Comparison of ENCODE assay signal across 8 mouse cellular contexts in the genomic region with DNA sequence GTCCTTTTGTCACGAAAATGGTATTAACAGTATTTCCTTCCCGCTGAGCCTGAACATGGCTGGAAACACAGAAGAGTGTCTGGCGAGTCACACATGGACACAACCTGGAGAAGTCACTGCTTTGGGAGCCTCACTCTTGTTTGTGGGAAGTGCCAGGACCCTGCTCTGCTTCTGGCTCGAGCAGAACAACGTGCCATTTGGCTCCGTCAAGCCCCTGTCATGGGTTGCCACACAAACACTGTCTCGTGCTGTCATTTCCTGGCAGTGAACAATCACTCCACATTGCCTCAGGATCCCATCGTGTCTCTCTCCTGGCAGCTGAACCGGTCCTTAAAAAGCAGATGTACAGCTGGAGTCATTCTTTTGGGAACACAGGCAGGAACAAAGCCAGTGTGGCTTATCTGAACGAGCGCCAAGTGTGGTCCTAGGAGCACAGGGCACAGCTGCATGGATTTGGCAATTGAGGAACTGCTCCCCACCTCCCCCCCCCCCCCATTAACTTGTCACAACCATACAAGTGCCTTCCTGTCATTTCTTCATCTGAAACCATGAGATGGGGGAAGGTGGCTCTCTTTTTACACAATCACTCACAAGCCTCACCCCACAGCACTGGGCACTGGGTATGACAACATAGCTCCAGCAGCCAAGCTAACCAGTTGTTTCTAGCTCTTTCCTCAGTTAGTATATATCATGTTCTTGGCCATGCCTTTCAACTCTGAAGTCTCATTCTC. TPM values are rescaled to one million over a fixed set of nuclear protein-coding genes. Genes with fewer than 3 reads are reported as not detected.
DNase-seq lines count a peak whose midpoint lies in the region; ATAC-seq lines count a peak whose summit lies in the region.

No protein-coding gene starts in this region.

- ATAC-seq in hindbrain, embryonic 13.5 days (ENCODE audit: low FRiP score), result peak; percentile 47

- peak overlapping the region; percentile 35 for H3K4me3 ChIP-seq in hindbrain, embryonic 13.5 days

- peaks cover 47% of the 10 kb centered on the region for H3K4me1 ChIP-seq in hindbrain, embryonic 13.5 days (replicated peaks)

- H3K36me3 ChIP-seq in hindbrain, embryonic 13.5 days, result peaks cover 2% of the 10 kb centered on the region; the same call in 1 of the 2 replicates

- H3K4me2 ChIP-seq in hindbrain, embryonic 13.5 days, result peak overlapping the region; percentile 62

- H3K9me3 ChIP-seq in hindbrain, embryonic 13.5 days, result no peaks in the 10 kb centered on the region

- no peaks in the 10 kb centered on the region for H3K27me3 ChIP-seq in hindbrain, embryonic 13.5 days

- peak overlapping the region; percentile 100 for H3K27ac ChIP-seq in hindbrain, embryonic 13.5 days

- H3K9ac ChIP-seq in hindbrain, embryonic 13.5 days, result peak overlapping the region; percentile 73

- WGBS in hindbrain, embryonic 13.5 days, result 5% methylated on average over 11 of the region's 11 CpGs

- peak; percentile 29 for DNase-seq in R1 (ENCODE audit: low read depth, low spot score)
- peak; percentile 62 to 66 for DNase-seq in cerebellum, postnatal 25 days
- DNase-seq in frontal cortex, postnatal 36 days (ENCODE audit: low spot score in 2 of 2), result peak; percentile 32 to 41
- peak; percentile 31 to 33 for DNase-seq in layer of hippocampus, postnatal 25 days (ENCODE audit: extremely low spot score in 1 of 2, low spot score in 1 of 2)
- DNase-seq in lung, postnatal 14 days, result peak; percentile 72
- peak; percentile 32 for DNase-seq in retina, embryonic 14.5 days (ENCODE audit: low spot score)
- DNase-seq in yolk sac, embryonic 10.5 days (ENCODE audit: low spot score), result peak; percentile 42

RNA-seq across cellular contexts. Expression of gene Sde2, which starts 2.3 kb away (rescaled TPM):
- 29.6 and 31.6 TPM in 2 replicates for polyA plus RNA-seq in hindbrain, embryonic 13.5 days (2015; fragmentation: Nextera tagmentation; extraction: Ambion mirVana)
- total RNA-seq in layer of hippocampus, postnatal 25 days (2021), result 10 to 100 TPM; 20.6 to 23.4 TPM

RNA-seq across cellular contexts. Expression of gene H3f3a, which starts 34.9 kb away (rescaled TPM):
- polyA plus RNA-seq in hindbrain, embryonic 13.5 days (2015; fragmentation: Nextera tagmentation; extraction: Ambion mirVana), result 3,757 and 3,885 TPM in 2 replicates
- total RNA-seq in layer of hippocampus, postnatal 25 days (2021), result 100 to 1,000 TPM; 388 to 399 TPM

RNA-seq across cellular contexts. Expression of gene Lefty2, which starts 44.2 kb away (rescaled TPM):
- polyA plus RNA-seq in hindbrain, embryonic 13.5 days (2015; fragmentation: Nextera tagmentation; extraction: Ambion mirVana), result 0.26 and 0.63 TPM in 2 replicates
- total RNA-seq in layer of hippocampus, postnatal 25 days (2021), result 1 to 10 TPM; 3.0 to 4.2 TPM

RNA-seq across cellular contexts. Expression of gene Pycr2, which starts 55.4 kb away (rescaled TPM):
- polyA plus RNA-seq in hindbrain, embryonic 13.5 days (2015; fragmentation: Nextera tagmentation; extraction: Ambion mirVana), result 74.1 and 78.7 TPM in 2 replicates
- 10 to 100 TPM; 40.0 to 48.0 TPM for total RNA-seq in layer of hippocampus, postnatal 25 days (2021)

Comparison
In these comparisons a context has a peak if more than half of its experiments do, and no peak if none do; other contexts are left out.
1. Peak in every context shown above with its lines: DNase-seq, ATAC-seq, H3K4me3 ChIP-seq and H3K27ac ChIP-seq.